Mouse (Mus musculus) liver, adult (tissue): ENCODE measurements around the gene Asic3.

Experiments
- GATA4 ChIP-seq: IDR thresholded peaks from 2 replicates; pipeline ENCODE4 v1.6.1; 2014; ENCODE audit warnings: mild to moderate bottlenecking, low read length; ENCODE audit not compliant: insufficient replicate concordance

Asic3 gene

GRCm38 (mm10) chr5:24413042-24413693 is at the start of gene Asic3:
Gene Asic3, plus strand, starts transcription at chr5:24413392.
- TF ChIP-seq GATA4, result no peak

GRCm38 (mm10) chr5:24363467-24363866 is 49.7 kb upstream of the Asic3 start:
- no peak for TF ChIP-seq GATA4

- TF ChIP-seq GATA4, result no peak
Observed at GRCm38 (mm10) chr5:24364061-24364460, 49.1 kb upstream of the Asic3 start.

GRCm38 (mm10) chr5:24364508-24364907 is 48.7 kb upstream of the Asic3 start, which contains the start of gene Nos3:
Gene Nos3, plus strand, starts transcription at chr5:24364810.
- TF ChIP-seq GATA4, result peak; percentile 51; the same call in 1 of the 2 replicates

DNA sequence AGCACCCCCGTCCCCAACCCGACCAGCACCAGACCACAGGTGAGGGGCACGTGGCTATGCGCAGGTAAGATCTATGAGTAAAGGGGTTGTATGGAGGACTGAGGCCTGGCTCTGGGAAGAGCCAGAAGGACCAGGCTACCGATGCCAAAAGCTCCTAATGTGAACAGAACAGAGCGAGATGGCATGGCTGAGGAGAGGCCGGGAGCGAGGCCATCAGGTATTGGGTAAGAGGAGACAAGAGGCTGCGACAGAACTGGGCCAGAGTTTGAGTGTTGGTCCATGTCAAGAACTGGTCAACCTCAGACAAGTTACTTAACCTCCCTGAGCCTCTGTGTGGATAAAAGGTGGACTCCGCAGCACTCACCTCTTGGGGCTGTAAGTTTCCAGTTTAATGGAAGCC is 48.2 kb upstream of the Asic3 start:
- no peak for TF ChIP-seq GATA4

DNA sequence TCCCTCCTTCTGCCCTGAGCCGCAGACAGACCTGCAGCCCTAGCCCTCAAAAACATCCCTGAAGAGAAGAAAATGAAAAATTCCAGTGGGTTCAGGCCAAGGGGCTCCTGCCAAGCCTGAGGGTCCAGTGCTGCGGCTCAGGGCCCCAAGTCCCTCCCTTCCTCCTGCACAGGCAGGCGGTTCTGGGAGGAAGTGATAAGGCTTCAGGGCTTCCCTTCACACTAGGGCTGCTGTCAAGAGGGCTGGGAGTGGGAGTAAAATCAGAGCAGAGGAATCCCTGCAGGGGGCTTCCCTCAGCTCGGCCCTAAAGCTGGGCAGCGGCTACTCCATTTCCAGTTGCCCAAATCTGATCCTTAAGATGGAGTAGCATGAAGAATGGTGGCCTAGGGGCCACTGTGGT is 47.7 kb upstream of the Asic3 start:
- peak; percentile 80; the same call in 1 of the 2 replicates for TF ChIP-seq GATA4

- TF ChIP-seq GATA4, result no peak
Observed at GRCm38 (mm10) chr5:24366426-24366825, 46.8 kb upstream of the Asic3 start.

DNA sequence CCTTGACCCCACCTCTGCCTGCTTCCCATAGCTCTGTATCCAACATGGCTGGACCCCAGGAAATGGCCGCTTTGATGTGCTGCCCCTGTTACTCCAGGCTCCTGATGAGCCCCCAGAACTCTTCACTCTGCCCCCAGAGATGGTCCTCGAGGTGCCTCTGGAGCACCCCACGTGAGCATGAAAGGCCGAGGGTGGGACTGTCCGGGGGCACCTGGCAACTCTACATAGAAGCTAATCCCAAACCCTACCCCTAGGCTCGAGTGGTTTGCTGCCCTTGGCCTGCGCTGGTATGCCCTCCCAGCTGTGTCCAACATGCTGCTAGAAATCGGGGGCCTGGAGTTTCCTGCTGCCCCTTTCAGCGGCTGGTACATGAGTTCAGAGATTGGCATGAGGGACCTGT is 43.4 kb upstream of the Asic3 start:
- no peak for TF ChIP-seq GATA4

- no peak for TF ChIP-seq GATA4
Observed at GRCm38 (mm10) chr5:24373807-24374206, 39.4 kb upstream of the Asic3 start.

- TF ChIP-seq GATA4, result no peak
Observed at GRCm38 (mm10) chr5:24374216-24374615, 39.0 kb upstream of the Asic3 start.

- no peak for TF ChIP-seq GATA4
Observed at GRCm38 (mm10) chr5:24374666-24375328, 38.4 kb upstream of the Asic3 start.

DNA sequence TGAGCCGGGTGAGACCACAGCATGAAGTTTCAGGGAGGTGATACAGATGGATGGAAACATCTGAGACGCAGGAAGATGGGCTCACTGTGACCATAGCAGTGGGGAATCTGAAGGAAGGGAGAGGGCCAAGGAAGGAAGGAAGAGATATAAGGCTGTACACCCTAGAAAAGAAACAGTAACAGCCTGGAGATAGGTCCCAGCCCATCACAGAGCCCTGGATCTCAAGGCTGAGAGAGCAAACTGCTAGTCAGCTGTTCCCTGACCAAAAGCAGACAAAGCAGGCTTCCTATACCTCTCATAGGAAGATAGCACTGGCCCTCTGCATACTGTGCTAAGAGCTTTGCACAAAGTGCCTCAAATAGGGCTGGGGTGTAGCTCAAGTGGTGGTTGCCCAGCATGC is 34.5 kb upstream of the Asic3 start:
- peak; percentile 51; the same call in 1 of the 2 replicates for TF ChIP-seq GATA4

DNA sequence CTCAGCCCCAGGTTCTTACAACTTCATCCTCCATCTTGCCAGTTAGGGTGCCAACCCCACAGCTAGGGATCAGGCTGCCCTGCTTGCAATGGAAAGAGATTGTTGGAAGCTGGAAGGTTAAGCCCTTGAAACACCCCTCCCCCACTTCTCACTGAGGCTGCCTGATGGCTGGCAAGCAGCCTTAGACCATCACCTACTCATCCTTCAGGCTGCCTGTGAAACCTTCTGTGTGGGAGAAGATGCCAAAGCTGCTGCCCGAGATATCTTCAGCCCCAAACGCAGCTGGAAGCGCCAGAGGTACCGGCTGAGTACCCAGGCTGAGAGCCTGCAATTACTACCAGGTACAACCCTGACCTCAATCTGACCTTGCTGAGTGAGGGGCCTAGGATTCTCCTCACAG is 33.7 kb upstream of the Asic3 start:
- no peak for TF ChIP-seq GATA4

DNA sequence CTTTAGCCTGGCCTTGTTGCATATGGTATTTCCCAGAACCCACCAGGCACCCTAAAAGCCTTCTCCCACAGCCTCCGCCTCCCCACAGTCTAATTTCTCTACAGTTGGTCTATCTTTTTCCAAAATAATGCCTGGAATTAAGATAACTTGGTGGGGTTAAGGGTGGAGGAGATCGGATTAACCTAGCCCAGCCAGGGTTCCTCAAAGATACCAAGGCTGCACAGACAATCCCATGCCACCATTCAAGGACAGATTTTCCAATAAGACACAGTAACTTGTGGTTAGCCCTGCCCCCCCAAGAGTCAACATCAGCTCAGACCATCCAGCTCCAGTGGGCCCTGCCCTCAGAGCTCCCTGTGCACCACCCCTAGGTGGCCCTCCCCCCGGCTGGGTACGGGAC is 32.7 kb upstream of the Asic3 start:
- TF ChIP-seq GATA4, result no peak

GRCm38 (mm10) chr5:24381486-24381885 is 31.7 kb upstream of the Asic3 start:
- TF ChIP-seq GATA4, result no peak

- TF ChIP-seq GATA4, result no peak
Observed at GRCm38 (mm10) chr5:24381988-24382387, 31.2 kb upstream of the Asic3 start.
